Mouse (Mus musculus): Measurements from ENCODE around the gene Cyp2j12. TPM values are rescaled to one million over a fixed set of nuclear protein-coding genes. Genes with fewer than 3 reads are reported as not detected.

Cyp2j12 gene
- polyA plus RNA-seq, 1 experiment from 2014 or later: not detected

- no peak within 1 kb of the TSS for H3K4me3 ChIP-seq (ENCODE audit: low read depth, low read length)
- no peak for ATAC-seq
- H3K9me3 ChIP-seq (ENCODE audit: control insufficient read depth): no peaks in the 10 kb centered on the region
- H3K4me2 ChIP-seq (replicated peaks; ENCODE audit: low read depth): peak within 1 kb of the TSS; percentile 40
- H3K36me3 ChIP-seq (ENCODE audit: control insufficient read depth, insufficient read depth): no peaks in the 10 kb centered on the region
- 13% methylated on average over 20 of the region's 20 CpGs for WGBS
- TF ChIP-seq CTCF (IDR thresholded peaks at IDR 0.05; ENCODE audit: low read depth): no peak
- no peaks in the 10 kb centered on the region for H3K27me3 ChIP-seq (replicated peaks; ENCODE audit: control insufficient read depth, insufficient read depth, low read length)
- H3K27ac ChIP-seq (ENCODE audit: low read depth, low read length): no peak within 1 kb of the TSS
- no peaks in the 10 kb centered on the region for H3K4me1 ChIP-seq (replicated peaks; ENCODE audit: control insufficient read depth, insufficient read depth, low read length)
- no peak within 1 kb of the TSS for H3K9ac ChIP-seq (ENCODE audit: low read depth, low read length)
Measured at GRCm38 (mm10) chr4:96077261-96078125, 63.5 kb downstream of the Cyp2j12 start, which contains the start of gene Cyp2j13. Gene Cyp2j13 (minus strand): TSS chr4:96077546.

GRCm38 (mm10) chr4:96062045-96062444 is 78.9 kb downstream of the Cyp2j12 start:
- no peak for ATAC-seq
- Histone ChIP-seq H3K9me3 (ENCODE audit: control insufficient read depth) (no peaks in the 10 kb centered on the region), H3K27me3 (replicated peaks; ENCODE audit: control insufficient read depth, insufficient read depth, low read length) (no peaks in the 10 kb centered on the region), H3K9ac (ENCODE audit: low read depth, low read length) (no peak overlapping the region), H3K27ac (ENCODE audit: low read depth, low read length) (no peak overlapping the region), H3K4me1 (replicated peaks; ENCODE audit: control insufficient read depth, insufficient read depth, low read length) (no peaks in the 10 kb centered on the region), H3K4me2 (replicated peaks; ENCODE audit: low read depth) (no peak overlapping the region), H3K36me3 (ENCODE audit: control insufficient read depth, insufficient read depth) (no peaks in the 10 kb centered on the region), H3K4me3 (ENCODE audit: low read depth, low read length) (no peak overlapping the region)
- no peak for TF ChIP-seq CTCF (IDR thresholded peaks at IDR 0.05; ENCODE audit: low read depth)
- WGBS: 86% methylated on average over 2 of the region's 2 CpGs

GRCm38 (mm10) chr4:96060106-96060505 is 80.8 kb downstream of the Cyp2j12 start:
- no peak for TF ChIP-seq CTCF (IDR thresholded peaks at IDR 0.05; ENCODE audit: low read depth)
- no peaks in the 10 kb centered on the region for H3K4me1 ChIP-seq (replicated peaks; ENCODE audit: control insufficient read depth, insufficient read depth, low read length)
- no peak overlapping the region for H3K9ac ChIP-seq (ENCODE audit: low read depth, low read length)
- H3K9me3 ChIP-seq (ENCODE audit: control insufficient read depth): no peaks in the 10 kb centered on the region
- H3K27ac ChIP-seq (ENCODE audit: low read depth, low read length): no peak overlapping the region
- no peak overlapping the region for H3K4me3 ChIP-seq (ENCODE audit: low read depth, low read length)
- H3K4me2 ChIP-seq (replicated peaks; ENCODE audit: low read depth): no peak overlapping the region
- 82% methylated on average over 2 of the region's 2 CpGs for WGBS
- no peaks in the 10 kb centered on the region for H3K36me3 ChIP-seq (ENCODE audit: control insufficient read depth, insufficient read depth)
- ATAC-seq: no peak
- no peaks in the 10 kb centered on the region for H3K27me3 ChIP-seq (replicated peaks; ENCODE audit: control insufficient read depth, insufficient read depth, low read length)

Other genes starting within 250 kb of the Cyp2j12 start
- 42.5 and 45.6 TPM in 2 replicates for gene Hook1, start 173.9 kb downstream of the Cyp2j12 start, polyA plus RNA-seq (2015; fragmentation: Nextera tagmentation; extraction: Ambion mirVana)
- 0.16 and 0.37 TPM in 2 replicates for gene Cyp2j13, start 63.6 kb downstream of the Cyp2j12 start, polyA plus RNA-seq (2015; fragmentation: Nextera tagmentation; extraction: Ambion mirVana)
- gene Cyp2j7, start 95.5 kb upstream of the Cyp2j12 start, polyA plus RNA-seq (2015; fragmentation: Nextera tagmentation; extraction: Ambion mirVana): not detected in 2 replicates
- not detected in 2 replicates for gene Cyp2j11, start 207.5 kb upstream of the Cyp2j12 start, polyA plus RNA-seq (2015; fragmentation: Nextera tagmentation; extraction: Ambion mirVana)